Mouse (Mus musculus): ENCODE measurements around the gene Btd.

DNA sequence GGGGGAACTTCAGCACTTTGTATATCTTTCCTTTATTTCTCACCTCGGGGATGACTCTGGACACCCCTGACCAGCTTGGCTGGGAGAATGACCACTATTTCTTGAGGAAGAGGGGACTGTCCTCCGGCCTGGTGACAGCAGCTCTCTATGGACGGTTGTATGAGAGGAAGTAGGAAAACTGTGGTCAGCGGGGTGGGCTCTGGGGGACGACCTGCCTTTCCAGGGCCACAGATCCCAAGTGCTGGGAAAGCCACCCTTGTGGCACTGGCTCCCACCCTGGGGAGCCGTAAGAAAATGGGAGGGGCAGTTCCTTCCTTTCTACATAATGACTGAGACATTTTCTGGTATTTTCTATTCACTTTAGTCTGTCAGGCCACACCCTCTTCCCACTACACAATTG lies 26.9 kb downstream of the Btd start:
- TF ChIP-seq POLR2A (IDR thresholded peaks at IDR 0.05; ENCODE audit: insufficient read length, low read depth) (no peak), REST (IDR thresholded peaks at IDR 0.05; ENCODE audit: insufficient read depth, insufficient read length) (no peak), MAX (IDR thresholded peaks at IDR 0.05; ENCODE audit: low read depth) (no peak)

Data from myocyte (in vitro differentiated cells).